Mouse (Mus musculus) small intestine, adult 2 months (tissue): ENCODE measurements around the gene Ttc37.

Source experiments
- CTCF ChIP-seq: fragments of 200-500 bp; IDR thresholded peaks from 2 replicates; pipeline ENCODE4 v1.5.1; 2012; ENCODE audit warnings: low read depth, mild to moderate bottlenecking, control low read depth, inconsistent platforms, low read length, moderate library complexity, mixed read lengths; ENCODE audit not compliant: insufficient replicate concordance, insufficient read length; ENCODE audit errors: extremely low read depth
- POLR2A ChIP-seq: fragments of 200-500 bp; IDR thresholded peaks from 2 replicates; pipeline ENCODE4 v1.6.1; 2012; ENCODE audit warnings: low read depth, mild to moderate bottlenecking, control low read depth, inconsistent platforms, low read length, moderate library complexity

GRCm38 (mm10) chr13:76214928-76215327 lies 116.4 kb downstream of the Ttc37 start:
- TF ChIP-seq POLR2A (no peak), CTCF (no peak)
